Mouse (Mus musculus) G1E (cell line): ENCODE measurements around the gene Fbxo42.

ENCODE experiments used
- CTCF ChIP-seq: IDR thresholded peaks from 2 replicates; pipeline ENCODE4 v1.5.1; 2012; ENCODE audit warnings: low read depth, low read length, inconsistent platforms, mixed read lengths
- GATA1 ChIP-seq: IDR thresholded peaks from 2 replicates; pipeline ENCODE4 v1.6.1; 2012; ENCODE audit warnings: borderline replicate concordance, low read length, inconsistent platforms, mixed read lengths
- GATA2 ChIP-seq: IDR thresholded peaks from 2 replicates; pipeline ENCODE4 v1.6.1; 2012; ENCODE audit warnings: low read depth, low read length, inconsistent platforms, borderline replicate concordance
- TAL1 ChIP-seq: conservative IDR thresholded peaks from 2 replicates; pipeline ENCODE4 v1.6.1; 2012; ENCODE audit warnings: low read depth, low read length, inconsistent platforms, mixed read lengths

- TF ChIP-seq CTCF (no peak), TAL1 (no peak), GATA1 (no peak), GATA2 (no peak)
Measured at GRCm38 (mm10) chr4:141139116-141139970, 8.4 kb upstream of the Fbxo42 start, which contains the start of gene Szrd1.
